Mouse (Mus musculus) megakaryocyte progenitor cell, adult 5-6 weeks (primary cell): ENCODE data around the gene Mael. TPM values are rescaled to one million over a fixed set of nuclear protein-coding genes. Genes with fewer than 3 reads are reported as not detected.

Experiments used
- ATAC-seq: replicated peaks from 2 replicates; pipeline ENCODE4 v1.8.0; 2016; ENCODE audit warnings: mild to moderate bottlenecking, moderate TSS enrichment, inconsistent platforms; ENCODE audit not compliant: poor library complexity
- total RNA-seq, 2 experiments: library from RNA; stranded (forward) in 1 of 2; stranded (reverse) in 1 of 2; fragments of 157-497, 149-512 nt in 1 of 2; fragments of 200-1000 nt in 1 of 2; gene quantifications; 2 replicates each; pipeline versions ENCODE4 v1.2.3 to v1.2.4; 2015 to 2017

The Mael gene
- total RNA-seq, 2 experiments from 2014 or later: not detected

GRCm38 (mm10) chr1:166154162-166155112 lies 84.1 kb downstream of the Mael start:
- peak; percentile 79 for ATAC-seq

GRCm38 (mm10) chr1:166153351-166154120 lies 85.0 kb downstream of the Mael start:
- peak; percentile 73 for ATAC-seq

- ATAC-seq: no peak
Measured at GRCm38 (mm10) chr1:166152034-166152433, 86.5 kb downstream of the Mael start.

- no peak for ATAC-seq
Measured at GRCm38 (mm10) chr1:166151341-166151740, 87.2 kb downstream of the Mael start.

Other genes with a start within 250 kb of the Mael start
- gene Pou2f1, start 236.1 kb downstream of the Mael start, total RNA-seq (2015): 23.9 and 28.5 TPM in 2 replicates
- 17.3 and 23.5 TPM in 2 replicates for gene Pou2f1, start 236.1 kb downstream of the Mael start, total RNA-seq (2017)
- gene Dusp27, start 110.8 kb downstream of the Mael start, total RNA-seq (2015): not detected in 2 replicates
- not detected in 2 replicates for gene Dusp27, start 110.8 kb downstream of the Mael start, total RNA-seq (2017)
- not detected in 2 replicates for gene Gpa33, start 108.5 kb downstream of the Mael start, total RNA-seq (2015)
- gene Gpa33, start 108.5 kb downstream of the Mael start, total RNA-seq (2017): not detected in 2 replicates
- gene Ildr2, start 15.4 kb upstream of the Mael start, total RNA-seq (2015): not detected in 2 replicates
- not detected in 2 replicates for gene Ildr2, start 15.4 kb upstream of the Mael start, total RNA-seq (2017)
- 49.2 and 56.1 TPM in 2 replicates for gene Tada1, start 140.3 kb upstream of the Mael start, total RNA-seq (2015)
- 36.1 and 44.9 TPM in 2 replicates for gene Tada1, start 140.3 kb upstream of the Mael start, total RNA-seq (2017)
- 7.8 and 8.5 TPM in 2 replicates for gene Pogk, start 171.1 kb upstream of the Mael start, total RNA-seq (2015)
- 7.0 and 8.9 TPM in 2 replicates for gene Pogk, start 171.1 kb upstream of the Mael start, total RNA-seq (2017)